Mouse (Mus musculus): Measurements from ENCODE around the gene Zfp536. TPM values are rescaled to one million over a fixed set of nuclear protein-coding genes. Genes with fewer than 3 reads are reported as not detected.

The Zfp536 gene
- polyA plus RNA-seq, 1 experiment from 2014 or later, result 34.5 TPM

GRCm38 (mm10) chr7:37773906-37774305 lies 465 bp upstream of the Zfp536 start:
- WGBS, result 10% methylated on average over 5 of the region's 5 CpGs
- H3K36me3 ChIP-seq, result no peaks in the 10 kb centered on the region
- peak overlapping the region; percentile 66 for H3K4me3 ChIP-seq (replicated peaks)
- no peak overlapping the region; the same call in 1 of the 2 replicates for H3K9ac ChIP-seq (replicated peaks)
- peaks cover 4% of the 10 kb centered on the region; the same call in 1 of the 2 replicates for H3K27me3 ChIP-seq (replicated peaks)
- peaks cover 37% of the 10 kb centered on the region for H3K4me1 ChIP-seq
- H3K9me3 ChIP-seq (replicated peaks), result no peaks in the 10 kb centered on the region
- ATAC-seq (ENCODE audit: low FRiP score), result no peak
- no peak overlapping the region for H3K27ac ChIP-seq (replicated peaks)
- peak overlapping the region; percentile 98 for H3K4me2 ChIP-seq

DNA sequence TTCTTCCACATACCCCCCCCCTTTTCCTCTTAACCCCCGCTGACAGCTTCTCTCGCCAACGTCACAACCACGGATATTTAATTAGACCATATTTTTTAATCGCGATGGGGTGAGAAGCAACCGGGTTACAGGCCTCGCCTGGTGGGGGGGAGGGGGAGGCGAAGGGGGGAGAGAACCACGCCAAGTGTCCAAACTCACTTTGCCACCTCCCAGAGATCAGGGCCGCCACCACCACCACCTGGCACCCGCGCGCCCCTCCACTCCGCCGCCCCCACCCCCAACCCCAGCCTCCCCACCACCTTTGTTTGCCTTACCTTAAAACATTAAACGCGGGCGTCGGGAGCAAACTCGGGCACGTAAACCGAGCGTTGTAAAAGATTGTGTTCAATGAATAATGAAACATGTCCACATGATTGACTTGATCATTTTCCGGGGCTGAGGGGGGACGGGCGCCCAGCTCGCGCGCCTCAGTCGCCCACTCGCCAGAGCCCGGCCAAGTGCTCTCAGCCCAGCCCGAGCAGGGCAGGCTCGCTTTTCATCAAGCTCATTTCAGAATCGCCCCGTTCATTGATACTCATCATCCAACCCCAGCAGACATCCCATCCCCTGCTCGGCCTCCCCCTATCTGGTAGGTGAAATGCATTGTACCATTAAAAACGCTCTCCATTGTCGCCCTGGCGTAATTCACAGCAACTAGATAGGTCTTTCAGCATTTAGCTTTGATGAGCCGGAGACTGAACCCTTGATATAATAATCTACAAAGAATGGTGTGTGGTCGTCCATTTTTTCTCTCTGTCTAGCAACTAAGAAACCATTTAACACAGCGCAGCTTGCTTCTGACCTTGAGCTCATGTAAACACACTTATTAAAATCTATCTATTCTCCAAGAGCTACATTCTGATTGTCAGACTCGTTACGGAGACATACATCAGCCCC lies 797 bp downstream of the Zfp536 start:
- Histone ChIP-seq H3K4me2 (peak overlapping the region; percentile 98), H3K27me3 (replicated peaks) (peaks cover 4% of the 10 kb centered on the region; the same call in 1 of the 2 replicates), H3K4me1 (peaks cover 48% of the 10 kb centered on the region), H3K9ac (replicated peaks) (peak overlapping the region; percentile 73), H3K9me3 (replicated peaks) (no peaks in the 10 kb centered on the region), H3K36me3 (no peaks in the 10 kb centered on the region), H3K27ac (replicated peaks) (peak overlapping the region; percentile 86), H3K4me3 (replicated peaks) (peak overlapping the region; percentile 66)
- under 1% methylated on average over 45 of the region's 46 CpGs for WGBS
- ATAC-seq (ENCODE audit: low FRiP score), result peak; percentile 20; the same call in 1 of the 2 replicates

DNA sequence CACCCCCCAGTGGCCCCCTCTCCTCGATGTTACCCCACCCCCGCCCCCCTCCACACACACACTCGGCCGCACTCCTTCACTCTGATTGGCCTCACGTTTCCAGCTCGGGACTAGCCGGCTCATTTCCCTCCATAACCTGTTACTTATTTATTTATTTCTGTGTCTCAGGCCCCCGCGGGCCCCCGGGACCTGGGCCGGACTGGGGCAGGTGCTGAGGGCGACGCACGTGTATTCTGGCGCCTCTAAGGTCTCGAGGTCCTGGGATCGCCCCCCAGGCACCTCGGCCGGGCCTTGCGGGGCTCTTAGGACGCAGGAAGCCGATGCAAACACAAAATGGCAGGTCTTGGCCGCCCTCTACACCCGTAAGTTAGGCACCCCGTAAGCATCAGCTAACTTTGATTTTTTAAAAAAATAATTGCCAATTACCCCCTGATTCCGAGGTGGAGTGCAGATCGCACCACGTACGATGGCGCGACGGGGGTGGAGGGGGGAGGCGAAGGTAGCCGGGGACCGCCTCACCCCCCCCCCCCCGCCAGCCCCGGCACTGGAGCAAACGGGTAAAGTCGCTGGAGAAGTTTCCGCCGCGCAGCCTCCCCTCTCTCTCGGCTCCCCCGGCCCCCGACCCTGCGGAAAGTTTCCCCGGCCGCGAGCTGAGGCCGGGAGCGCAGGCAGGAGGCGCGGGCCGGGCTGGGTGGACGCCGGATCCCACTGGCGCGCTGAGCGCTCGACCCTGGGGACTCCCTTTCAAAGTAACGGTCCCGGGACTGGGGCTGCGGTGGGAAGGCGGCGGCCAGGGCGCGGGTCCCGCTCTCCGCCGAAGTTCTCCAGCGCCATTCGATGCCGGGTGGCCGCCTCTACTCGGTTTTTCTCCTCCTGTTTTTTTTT lies 1.7 kb downstream of the Zfp536 start:
- WGBS, result under 1% methylated on average over 65 of the region's 75 CpGs
- Histone ChIP-seq H3K9me3 (replicated peaks) (no peaks in the 10 kb centered on the region), H3K27ac (replicated peaks) (peak overlapping the region; percentile 86), H3K27me3 (replicated peaks) (peaks cover 4% of the 10 kb centered on the region; the same call in 1 of the 2 replicates), H3K4me2 (peak overlapping the region; percentile 98), H3K4me3 (replicated peaks) (peak overlapping the region; percentile 66), H3K9ac (replicated peaks) (peak overlapping the region; percentile 73), H3K36me3 (no peaks in the 10 kb centered on the region), H3K4me1 (peaks cover 54% of the 10 kb centered on the region)
- peak; percentile 18 for ATAC-seq (ENCODE audit: low FRiP score)

DNA sequence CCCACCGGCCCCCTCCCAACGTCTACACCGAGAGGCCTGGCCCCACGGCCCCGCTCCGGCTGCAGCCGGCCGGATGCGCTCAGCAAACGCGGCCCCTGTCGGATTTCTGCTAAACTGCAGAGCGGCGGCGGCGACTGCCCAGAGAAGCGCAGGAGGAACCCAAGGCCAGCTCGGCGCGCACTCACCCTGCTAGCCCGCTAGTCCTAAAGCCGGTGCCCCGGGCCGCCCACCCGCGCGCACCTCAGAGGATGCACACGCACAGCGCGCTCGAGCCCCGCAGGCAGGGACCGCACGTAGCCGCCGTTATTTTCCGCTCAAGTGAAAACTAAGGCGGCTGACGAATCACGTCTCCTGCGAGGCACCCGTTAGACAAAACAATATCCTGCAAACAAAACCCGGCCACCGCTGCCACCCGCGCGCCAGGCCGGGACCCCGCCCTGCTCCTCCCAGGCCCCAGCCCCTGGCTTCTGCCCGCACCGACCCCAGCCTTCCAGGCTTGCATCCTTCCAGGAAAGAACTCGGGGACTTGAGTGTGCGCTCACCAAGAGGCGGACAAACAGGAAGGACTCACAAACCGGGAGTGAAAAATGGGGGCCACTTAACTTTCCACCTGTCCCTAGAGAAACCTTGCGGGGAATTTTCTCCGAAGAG lies 2.9 kb downstream of the Zfp536 start:
- peaks cover 4% of the 10 kb centered on the region; the same call in 1 of the 2 replicates for H3K27me3 ChIP-seq (replicated peaks)
- WGBS, result under 1% methylated on average over 55 of the region's 57 CpGs
- peak overlapping the region; percentile 63 for H3K9ac ChIP-seq (replicated peaks)
- H3K4me1 ChIP-seq, result peaks cover 66% of the 10 kb centered on the region
- peak overlapping the region; percentile 98 for H3K4me2 ChIP-seq
- no peaks in the 10 kb centered on the region for H3K36me3 ChIP-seq
- ATAC-seq (ENCODE audit: low FRiP score), result peak; percentile 76
- peak overlapping the region; percentile 66 for H3K4me3 ChIP-seq (replicated peaks)
- H3K27ac ChIP-seq (replicated peaks), result peak overlapping the region; percentile 90
- no peaks in the 10 kb centered on the region for H3K9me3 ChIP-seq (replicated peaks)

DNA sequence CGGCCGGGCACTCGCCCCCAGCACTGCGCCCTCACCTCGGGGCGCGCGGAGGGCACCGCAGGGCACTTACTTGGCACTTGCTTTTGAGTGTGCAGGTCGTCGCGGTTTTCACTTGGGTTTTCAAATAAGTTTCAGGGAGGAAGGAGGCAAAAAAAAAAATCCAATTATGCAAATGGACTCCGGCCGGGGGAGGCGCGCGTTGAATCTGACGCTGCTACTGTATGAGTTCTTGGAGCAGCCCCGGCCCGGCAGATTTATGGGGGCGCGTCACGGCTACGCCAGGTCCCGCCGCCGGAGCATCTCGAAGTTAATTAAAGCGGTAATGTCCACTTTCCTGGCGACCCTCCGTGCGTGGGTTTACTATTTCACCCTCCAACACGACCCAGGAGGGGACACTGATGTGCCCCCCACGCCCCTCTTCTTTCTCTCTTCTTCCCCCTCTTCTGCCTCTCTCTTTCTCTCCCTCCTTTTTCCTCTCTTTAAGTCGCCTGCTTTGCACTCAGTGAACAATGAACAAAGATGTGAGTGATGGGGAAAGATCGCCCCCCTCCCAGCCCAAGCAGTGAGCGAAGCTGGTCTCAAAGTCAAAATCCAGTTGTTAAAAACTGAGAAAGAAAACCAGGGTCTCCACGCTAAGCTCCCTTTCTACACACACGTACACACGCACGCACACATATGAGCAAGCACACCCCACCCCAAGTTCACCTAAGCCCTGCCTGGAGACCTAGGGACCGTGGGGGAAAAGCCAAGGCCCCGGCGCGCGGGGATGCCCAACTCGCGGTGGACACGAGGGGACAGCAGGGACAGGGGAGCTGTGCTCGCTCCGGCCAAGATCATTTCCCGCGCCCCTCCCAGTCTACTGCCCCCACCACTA lies 3.7 kb downstream of the Zfp536 start:
- no peaks in the 10 kb centered on the region for H3K36me3 ChIP-seq
- under 1% methylated on average over 52 of the region's 53 CpGs for WGBS
- ATAC-seq (ENCODE audit: low FRiP score), result peak; percentile 45

GRCm38 (mm10) chr7:37769004-37769403 lies 4.4 kb downstream of the Zfp536 start:
- under 1% methylated on average over 28 of the region's 28 CpGs for WGBS
- Histone ChIP-seq H3K4me2 (peak overlapping the region; percentile 98), H3K36me3 (no peaks in the 10 kb centered on the region), H3K27me3 (replicated peaks) (no peaks in the 10 kb centered on the region), H3K27ac (replicated peaks) (peak overlapping the region; percentile 90), H3K9me3 (replicated peaks) (no peaks in the 10 kb centered on the region), H3K4me3 (replicated peaks) (peak overlapping the region; percentile 66), H3K9ac (replicated peaks) (peak overlapping the region; percentile 63), H3K4me1 (peaks cover 68% of the 10 kb centered on the region)
- no peak for ATAC-seq (ENCODE audit: low FRiP score)

More for the DNA sequence above, 3.7 kb downstream of the Zfp536 start:
- Histone ChIP-seq H3K27me3 (replicated peaks) (peaks cover 3% of the 10 kb centered on the region; the same call in 1 of the 2 replicates), H3K4me1 (peaks cover 69% of the 10 kb centered on the region), H3K9me3 (replicated peaks) (no peaks in the 10 kb centered on the region), H3K4me2 (peak overlapping the region; percentile 98), H3K27ac (replicated peaks) (peak overlapping the region; percentile 90), H3K9ac (replicated peaks) (peak overlapping the region; percentile 63), H3K4me3 (replicated peaks) (peak overlapping the region; percentile 66)

DNA sequence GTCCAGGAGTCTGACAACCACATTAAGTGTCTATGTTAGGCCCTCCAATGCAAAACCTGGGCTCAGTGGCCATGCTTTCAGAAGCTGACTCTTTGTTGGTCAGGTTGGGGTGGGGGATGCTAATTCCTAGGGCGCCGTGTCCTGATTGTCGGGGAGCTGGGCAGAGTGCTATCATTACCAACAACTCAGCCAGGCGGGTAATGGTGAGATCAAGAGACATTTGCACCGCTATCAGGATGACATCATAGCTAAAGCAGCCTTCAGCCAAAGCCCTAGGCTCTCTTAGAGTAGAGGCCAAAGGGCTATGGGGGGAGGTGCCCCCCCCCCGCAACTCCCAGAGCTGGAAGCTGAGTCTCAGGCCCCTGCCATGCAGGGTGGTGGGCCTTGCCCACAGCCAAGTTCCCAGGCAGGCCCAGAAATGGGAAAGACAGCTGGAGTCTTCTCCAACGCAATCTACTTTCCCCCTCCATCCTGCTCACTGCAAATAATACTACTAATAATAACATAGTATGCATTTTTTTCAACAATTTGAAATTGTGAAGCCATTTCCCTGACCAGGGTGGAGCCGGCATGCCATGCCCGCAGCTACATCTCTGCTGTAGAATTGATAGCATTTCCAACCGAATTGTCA lies 5.0 kb downstream of the Zfp536 start:
- Histone ChIP-seq H3K36me3 (no peaks in the 10 kb centered on the region), H3K27me3 (replicated peaks) (no peaks in the 10 kb centered on the region), H3K27ac (replicated peaks) (peak overlapping the region; percentile 90), H3K4me2 (peak overlapping the region; percentile 98), H3K9me3 (replicated peaks) (no peaks in the 10 kb centered on the region), H3K9ac (replicated peaks) (peak overlapping the region; percentile 63), H3K4me3 (replicated peaks) (peak overlapping the region; percentile 66), H3K4me1 (peaks cover 66% of the 10 kb centered on the region)
- ATAC-seq (ENCODE audit: low FRiP score), result no peak
- WGBS, result 7% methylated on average over 10 of the region's 10 CpGs

DNA sequence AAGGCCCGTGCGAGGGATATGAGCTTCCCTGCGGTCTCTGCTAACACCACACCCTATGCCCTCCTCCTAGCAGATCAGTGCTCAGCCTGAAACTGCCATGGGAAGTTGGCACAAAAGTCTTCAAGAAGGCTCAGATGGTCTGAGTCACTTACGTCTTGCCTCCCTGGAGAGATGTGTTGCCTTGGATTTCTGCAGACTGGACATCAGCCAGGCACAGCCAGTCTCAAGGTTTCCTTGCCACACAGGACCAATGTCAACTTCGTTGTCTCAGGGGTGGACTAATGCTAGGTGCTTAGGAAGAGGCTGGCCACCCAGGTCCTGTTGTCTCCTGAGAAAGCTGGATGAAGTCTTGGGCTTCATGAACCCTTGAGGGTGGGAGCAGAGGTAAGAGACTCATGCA lies 14.6 kb downstream of the Zfp536 start:
- Histone ChIP-seq H3K4me2 (no peak overlapping the region), H3K4me1 (0 out of 2 replicates have a peak, but pooled peaks cover 6% of the 10 kb centered on the region), H3K27me3 (replicated peaks) (no peaks in the 10 kb centered on the region), H3K9me3 (replicated peaks) (no peaks in the 10 kb centered on the region), H3K27ac (replicated peaks) (no peak overlapping the region), H3K9ac (replicated peaks) (no peak overlapping the region), H3K36me3 (no peaks in the 10 kb centered on the region), H3K4me3 (replicated peaks) (no peak overlapping the region)
- no peak for ATAC-seq (ENCODE audit: low FRiP score)
- WGBS, result 89% methylated on average over 5 of the region's 5 CpGs

DNA sequence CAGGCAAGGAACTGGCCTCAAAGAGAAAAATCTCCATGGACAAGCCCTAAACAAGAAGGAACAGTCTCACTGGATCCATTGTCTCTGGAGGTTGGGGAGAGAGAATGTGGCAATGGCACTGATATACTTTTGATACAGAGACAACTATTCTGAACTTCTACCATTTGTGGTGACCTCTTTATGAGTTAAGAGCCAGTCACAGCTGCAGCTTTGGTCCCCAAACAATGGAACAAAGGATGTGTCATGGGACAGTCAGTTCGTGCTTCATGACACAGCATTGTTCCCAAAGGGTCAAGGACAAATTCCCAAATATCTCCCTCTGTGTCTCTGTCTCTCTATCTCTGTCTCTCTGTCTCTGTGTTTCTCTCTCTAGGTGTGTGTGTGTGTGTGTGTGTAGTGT lies 20.4 kb downstream of the Zfp536 start:
- Histone ChIP-seq H3K4me2 (no peak overlapping the region), H3K27me3 (replicated peaks) (no peaks in the 10 kb centered on the region), H3K36me3 (no peaks in the 10 kb centered on the region), H3K4me3 (replicated peaks) (no peak overlapping the region), H3K27ac (replicated peaks) (no peak overlapping the region), H3K9ac (replicated peaks) (no peak overlapping the region), H3K4me1 (no peaks in the 10 kb centered on the region), H3K9me3 (replicated peaks) (no peaks in the 10 kb centered on the region)
- no peak for ATAC-seq (ENCODE audit: low FRiP score)
- WGBS, result 47% methylated on average over 1 of the region's 1 CpGs

GRCm38 (mm10) chr7:37746133-37746761 lies 27.2 kb downstream of the Zfp536 start:
- no peaks in the 10 kb centered on the region for H3K9me3 ChIP-seq (replicated peaks)
- no peaks in the 10 kb centered on the region for H3K36me3 ChIP-seq
- H3K4me2 ChIP-seq, result peak overlapping the region; percentile 22
- no peak overlapping the region for H3K27ac ChIP-seq (replicated peaks)
- peak; percentile 48; the same call in 1 of the 2 replicates for ATAC-seq (ENCODE audit: low FRiP score)
- H3K9ac ChIP-seq (replicated peaks), result no peak overlapping the region
- no peak overlapping the region for H3K4me3 ChIP-seq (replicated peaks)
- no peaks in the 10 kb centered on the region for H3K27me3 ChIP-seq (replicated peaks)
- H3K4me1 ChIP-seq, result peaks cover 33% of the 10 kb centered on the region
- 10% methylated on average over 12 of the region's 13 CpGs for WGBS
